Mouse (Mus musculus): ENCODE results near the gene S100a4. TPM values are rescaled to one million over a fixed set of nuclear protein-coding genes. Genes with fewer than 3 reads are reported as not detected.

S100a4 gene
- total RNA-seq, 2 experiments from 2014 or later = 3.7 to 4.0 TPM

GRCm38 (mm10) chr3:90615415-90615814 lies 11.8 kb downstream of the S100a4 start:
- intact Hi-C loops (cut with DNase I) = loop anchor here (1.0 to 5.0 kb wide), 2 partner anchors 30 to 37 kb away; partner anchors contain the start of gene S100a7a
- DNase-seq (ENCODE audit: low spot score in 2 of 2) = peak; percentile 57 to 74

GRCm38 (mm10) chr3:90615911-90616310 lies 12.3 kb downstream of the S100a4 start:
- intact Hi-C loops (cut with DNase I) = loop anchor here (1.0 to 5.0 kb wide), 2 partner anchors 31 to 36 kb away; partner anchors contain the start of gene S100a7a
- DNase-seq (ENCODE audit: low spot score in 2 of 2) = no peak

DNA sequence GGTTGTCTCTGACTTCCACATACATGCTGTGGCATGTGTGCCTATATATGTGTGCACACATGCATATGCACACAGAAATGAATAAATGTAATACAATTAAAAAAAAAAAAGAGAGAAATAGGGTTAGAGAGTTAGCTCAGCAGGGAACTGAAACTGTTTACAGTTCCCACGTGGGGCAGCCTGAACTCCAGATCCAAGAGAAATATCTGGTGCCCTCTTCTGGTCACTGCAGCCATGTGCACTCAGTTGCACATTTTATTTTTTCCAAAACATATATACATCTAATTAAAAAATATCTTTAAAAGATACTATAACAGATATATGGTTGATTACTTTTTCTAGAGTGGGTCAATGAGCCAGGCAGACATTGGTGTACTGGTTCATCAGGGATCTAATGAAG lies 14.0 kb downstream of the S100a4 start:
- intact Hi-C loops (cut with DNase I) = loop anchor here (5.0 kb wide), 1 partner anchor 35 kb away; the partner anchor contains the start of gene S100a7a
- no peak for DNase-seq (ENCODE audit: low spot score in 2 of 2)

GRCm38 (mm10) chr3:90621552-90621951 lies 18.0 kb downstream of the S100a4 start:
- intact Hi-C loops (cut with DNase I) = no loop called here
- DNase-seq (ENCODE audit: low spot score in 2 of 2) = no peak

DNA sequence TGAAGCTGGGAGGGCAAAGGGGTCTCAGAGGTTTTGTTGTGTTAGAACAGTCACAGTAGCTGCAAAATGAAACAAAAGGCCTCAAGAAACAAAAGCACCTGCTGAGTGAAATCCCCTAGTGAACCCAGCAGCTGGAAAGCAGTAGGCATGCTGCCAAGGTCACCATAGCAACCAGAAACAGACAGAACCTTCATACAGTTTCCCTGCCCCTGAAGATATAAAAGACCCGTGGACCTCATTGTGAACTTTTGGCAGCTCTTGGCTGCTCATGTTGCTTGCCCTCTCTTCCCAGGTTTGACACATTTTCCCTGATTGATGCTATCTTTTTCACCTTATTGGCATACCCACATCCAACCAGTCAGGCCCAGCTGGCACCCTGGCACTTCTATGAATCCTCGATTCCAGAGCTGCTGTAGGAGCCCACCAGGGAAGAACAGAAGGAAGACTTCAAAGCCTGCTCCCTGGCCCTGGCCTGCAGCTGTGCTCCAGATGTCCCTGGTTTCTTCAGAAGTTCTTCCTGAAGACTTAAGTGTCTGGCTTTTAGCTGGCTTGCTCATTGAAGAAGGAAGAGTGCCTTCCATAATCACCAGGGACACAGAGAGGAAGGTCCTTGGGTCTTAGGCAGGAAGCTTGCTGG lies 20.0 kb downstream of the S100a4 start:
- intact Hi-C loops (cut with DNase I) = no loop called here
- DNase-seq (ENCODE audit: low spot score in 2 of 2) = no peak

GRCm38 (mm10) chr3:90625496-90625895 lies 21.9 kb downstream of the S100a4 start:
- intact Hi-C loops (cut with DNase I) = no loop called here
- no peak for DNase-seq (ENCODE audit: low spot score in 2 of 2)

- intact Hi-C loops (cut with DNase I) = no loop called here
- no peak for DNase-seq (ENCODE audit: low spot score in 2 of 2)
Measured at GRCm38 (mm10) chr3:90626266-90627021, 22.9 kb downstream of the S100a4 start.

DNA sequence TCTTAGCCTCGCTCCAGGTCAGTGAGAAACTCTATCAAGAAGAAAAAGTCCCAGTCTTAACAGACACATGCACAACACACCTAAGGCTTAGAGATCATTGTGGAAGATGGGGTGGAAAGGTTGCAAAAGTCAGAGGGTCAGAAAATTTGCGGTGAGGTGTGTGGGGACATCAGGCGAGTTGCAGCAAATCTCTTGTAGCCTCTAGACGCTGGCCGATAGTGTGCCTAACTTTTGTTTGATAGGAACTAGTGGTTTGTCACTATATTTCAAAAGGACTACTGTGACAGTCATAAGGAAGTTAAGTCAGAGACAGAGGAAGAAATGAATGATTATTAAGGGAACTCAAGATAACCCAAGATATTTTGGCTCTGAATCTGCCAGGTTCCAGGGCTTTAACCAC lies 23.8 kb downstream of the S100a4 start:
- DNase-seq (ENCODE audit: low spot score in 2 of 2) = no peak
- intact Hi-C loops (cut with DNase I) = no loop called here

GRCm38 (mm10) chr3:90627807-90628206 lies 24.2 kb downstream of the S100a4 start:
- no peak for DNase-seq (ENCODE audit: low spot score in 2 of 2)
- intact Hi-C loops (cut with DNase I) = no loop called here

- intact Hi-C loops (cut with DNase I) = no loop called here
- no peak for DNase-seq (ENCODE audit: low spot score in 2 of 2)
Measured at GRCm38 (mm10) chr3:90629298-90629697, 25.7 kb downstream of the S100a4 start.

DNA sequence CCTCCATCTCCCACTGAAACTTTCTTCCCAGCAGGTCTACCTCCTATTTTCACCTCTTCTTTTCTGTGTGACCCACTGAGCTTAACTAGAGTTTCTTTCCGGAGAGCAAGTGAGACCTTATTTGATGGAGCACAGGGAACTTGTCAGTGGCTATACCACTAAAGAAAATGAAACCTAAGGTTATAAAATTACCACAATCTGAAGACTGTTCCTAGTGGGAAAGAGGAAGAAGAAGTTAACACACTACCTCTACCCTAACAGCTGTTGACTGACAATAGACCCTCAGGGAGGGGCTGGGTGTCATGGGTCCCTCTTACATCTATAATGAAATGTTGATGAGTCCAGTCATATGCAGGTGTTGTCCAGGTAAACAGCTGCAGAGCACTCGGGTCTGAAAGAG lies 28.4 kb downstream of the S100a4 start:
- intact Hi-C loops (cut with DNase I) = no loop called here
- no peak for DNase-seq (ENCODE audit: low spot score in 2 of 2)

GRCm38 (mm10) chr3:90638511-90639275 lies 35.1 kb downstream of the S100a4 start:
- intact Hi-C loops (cut with DNase I) = no loop called here
- DNase-seq (ENCODE audit: low spot score in 2 of 2) = no peak

DNA sequence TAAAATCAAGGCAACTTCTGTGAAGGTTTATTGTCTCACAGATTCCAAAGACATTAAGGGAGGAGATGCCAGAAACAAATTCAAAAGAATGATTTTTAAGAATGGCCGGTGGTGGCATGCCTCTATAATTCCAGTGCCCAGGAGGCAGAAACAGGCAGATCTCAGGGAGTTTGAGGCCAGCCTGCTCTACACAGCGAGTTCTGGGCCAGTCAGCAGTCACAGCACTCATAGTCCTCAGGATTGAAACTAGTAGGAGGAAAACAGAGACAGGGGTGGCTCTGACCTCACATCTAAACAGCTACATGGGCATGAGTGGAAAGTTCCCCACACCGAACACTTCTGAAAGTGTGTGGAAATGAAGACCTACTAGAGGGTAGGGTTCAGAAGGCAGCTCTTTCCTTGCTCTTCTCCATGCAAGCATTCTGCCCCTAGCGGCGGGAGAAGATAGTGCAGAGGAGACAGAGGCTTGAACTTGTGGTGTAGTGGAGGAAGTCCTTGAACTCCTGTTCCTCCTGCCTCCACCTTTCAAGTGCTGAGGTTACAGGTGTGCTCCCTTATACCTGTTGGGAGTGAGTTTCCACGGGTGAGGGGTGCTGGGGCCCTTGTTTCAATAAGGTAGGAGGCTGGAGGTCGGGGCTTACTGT lies 36.1 kb downstream of the S100a4 start:
- intact Hi-C loops (cut with DNase I) = no loop called here
- DNase-seq (ENCODE audit: low spot score in 2 of 2) = no peak

GRCm38 (mm10) chr3:90640981-90641380 lies 37.4 kb downstream of the S100a4 start:
- intact Hi-C loops (cut with DNase I) = no loop called here
- no peak for DNase-seq (ENCODE audit: low spot score in 2 of 2)

GRCm38 (mm10) chr3:90644220-90644619 lies 40.6 kb downstream of the S100a4 start:
- DNase-seq (ENCODE audit: low spot score in 2 of 2) = peak in 1 of 2 experiments; percentile 25
- intact Hi-C loops (cut with DNase I) = no loop called here

DNA sequence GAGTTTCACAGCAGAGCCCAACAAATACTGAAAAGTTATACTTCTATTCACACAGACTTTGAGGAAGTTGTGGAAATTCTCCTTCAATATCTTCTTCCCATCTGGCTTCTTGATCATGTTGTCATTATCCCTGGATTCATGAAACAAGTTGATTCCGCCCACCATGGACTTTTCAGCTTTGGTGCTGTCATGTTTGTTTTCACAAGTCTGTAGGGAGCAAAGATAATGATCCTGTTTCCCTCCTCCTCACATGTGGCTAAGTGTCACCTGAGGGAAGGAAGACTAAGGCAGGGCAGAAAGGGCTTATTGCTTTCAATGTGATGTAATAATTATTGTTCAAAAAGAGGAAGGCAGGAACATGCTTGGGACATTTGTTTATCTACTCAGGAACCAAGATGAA lies 43.7 kb downstream of the S100a4 start:
- DNase-seq (ENCODE audit: low spot score in 2 of 2) = no peak
- intact Hi-C loops (cut with DNase I) = no loop called here

- intact Hi-C loops (cut with DNase I) = loop anchor here (2.0 kb wide), 1 partner anchor 62 kb away; no protein-coding TSS in a partner anchor
- DNase-seq (ENCODE audit: low spot score in 2 of 2) = peak in 1 of 2 experiments; percentile 8
Measured at GRCm38 (mm10) chr3:90648981-90649380, 45.4 kb downstream of the S100a4 start.

GRCm38 (mm10) chr3:90649832-90650231 lies 46.3 kb downstream of the S100a4 start:
- no peak for DNase-seq (ENCODE audit: low spot score in 2 of 2)
- intact Hi-C loops (cut with DNase I) = loop anchor here (2.0 to 5.0 kb wide), 3 partner anchors 33 to 138 kb away; partner anchors contain the start of genes S100a1 and S100a13

DNA sequence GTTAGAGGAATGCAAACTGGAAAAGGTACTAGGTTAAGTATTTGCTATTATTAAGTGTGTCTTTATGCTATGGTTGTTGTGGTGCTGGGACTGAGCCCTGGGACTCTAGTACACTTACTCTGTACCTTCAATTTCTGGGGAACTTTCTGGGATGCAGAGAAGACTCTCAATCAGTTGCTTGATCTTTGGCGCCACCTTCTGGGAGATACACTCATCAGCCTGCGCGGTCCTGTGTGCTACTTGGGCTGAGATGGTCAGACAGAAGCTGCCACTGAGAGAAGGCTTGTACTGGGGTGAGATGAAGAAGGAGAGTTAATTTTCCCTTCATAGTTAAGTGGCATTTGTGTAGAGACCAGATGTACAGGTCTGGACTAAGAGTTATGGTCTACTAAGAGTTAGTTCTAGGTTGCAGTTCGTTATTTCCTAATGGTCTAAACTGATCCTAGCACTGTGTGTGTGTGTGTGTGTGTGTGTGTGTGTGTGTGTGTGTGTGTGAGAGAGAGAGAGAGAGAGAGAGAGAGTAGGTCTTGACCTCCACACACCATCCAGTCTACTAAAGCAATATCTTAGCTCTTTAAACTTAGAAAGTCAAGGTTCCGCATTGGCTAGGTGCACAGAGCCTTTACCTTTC lies 49.4 kb downstream of the S100a4 start:
- DNase-seq (ENCODE audit: low spot score in 2 of 2) = peak; percentile 71 to 80
- intact Hi-C loops (cut with DNase I) = loop anchor here (2.0 to 5.0 kb wide), 3 partner anchors 36 to 158 kb away; partner anchors contain the start of genes S100a1 and S100a13

Data from left cerebral cortex, postnatal 36 days (tissue).